Mouse (Mus musculus) liver, embryonic 14.5 days (tissue): Measurements from ENCODE around the gene Ccdc54.

Source experiments
- CTCF ChIP-seq: IDR thresholded peaks from 2 replicates; pipeline ENCODE4 v1.5.1; 2016; ENCODE audit warnings: antibody characterized with exemption, low read depth, control low read depth
- EP300 ChIP-seq: IDR thresholded peaks from 2 replicates; pipeline ENCODE4 v1.6.1; 2016; ENCODE audit warnings: antibody characterized with exemption, low read depth

- TF ChIP-seq EP300, result no peak
- no peak for TF ChIP-seq CTCF
Measured at GRCm38 (mm10) chr16:50559163-50559771, 31.7 kb downstream of the Ccdc54 start.
